Mouse (Mus musculus): ENCODE results near the gene Tifa.

DNA sequence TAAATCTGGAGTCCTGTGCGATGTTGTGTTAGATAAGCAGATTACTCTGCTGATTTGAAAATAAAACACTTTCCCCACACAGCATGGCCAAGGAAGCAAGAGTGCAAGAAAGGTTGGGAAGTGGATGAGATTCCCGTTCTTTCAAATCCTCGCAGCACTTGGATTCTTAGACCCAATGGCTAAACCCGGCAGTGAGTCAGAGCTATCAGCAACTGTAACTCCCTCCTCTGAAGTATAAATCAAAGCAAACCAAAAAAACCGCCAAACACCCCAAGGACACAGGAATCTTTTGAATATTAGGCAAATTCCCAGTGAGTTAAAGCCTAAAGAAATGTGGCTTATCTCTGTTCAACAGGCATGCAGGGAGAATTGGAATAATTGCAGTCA is 54.3 kb downstream of the Tifa start:
- TF ChIP-seq CTCF (IDR thresholded peaks at IDR 0.05), result no peak
- no peak for TF ChIP-seq EP300 (IDR thresholded peaks at IDR 0.05; ENCODE audit: insufficient read depth, low read depth, low read length)
- no peak for TF ChIP-seq POLR2A (IDR thresholded peaks at IDR 0.05; ENCODE audit: insufficient read depth, low read depth, low read length)

All from heart, adult 2 months (tissue).